Mouse (Mus musculus): Measurements from ENCODE around the gene Kif16b. TPM values are rescaled to one million over a fixed set of nuclear protein-coding genes. Genes with fewer than 3 reads are reported as not detected.

Gene Kif16b
- total and polyA plus RNA-seq, 3 experiments = 10.7 to 32.0 (median 13.0) TPM

DNA sequence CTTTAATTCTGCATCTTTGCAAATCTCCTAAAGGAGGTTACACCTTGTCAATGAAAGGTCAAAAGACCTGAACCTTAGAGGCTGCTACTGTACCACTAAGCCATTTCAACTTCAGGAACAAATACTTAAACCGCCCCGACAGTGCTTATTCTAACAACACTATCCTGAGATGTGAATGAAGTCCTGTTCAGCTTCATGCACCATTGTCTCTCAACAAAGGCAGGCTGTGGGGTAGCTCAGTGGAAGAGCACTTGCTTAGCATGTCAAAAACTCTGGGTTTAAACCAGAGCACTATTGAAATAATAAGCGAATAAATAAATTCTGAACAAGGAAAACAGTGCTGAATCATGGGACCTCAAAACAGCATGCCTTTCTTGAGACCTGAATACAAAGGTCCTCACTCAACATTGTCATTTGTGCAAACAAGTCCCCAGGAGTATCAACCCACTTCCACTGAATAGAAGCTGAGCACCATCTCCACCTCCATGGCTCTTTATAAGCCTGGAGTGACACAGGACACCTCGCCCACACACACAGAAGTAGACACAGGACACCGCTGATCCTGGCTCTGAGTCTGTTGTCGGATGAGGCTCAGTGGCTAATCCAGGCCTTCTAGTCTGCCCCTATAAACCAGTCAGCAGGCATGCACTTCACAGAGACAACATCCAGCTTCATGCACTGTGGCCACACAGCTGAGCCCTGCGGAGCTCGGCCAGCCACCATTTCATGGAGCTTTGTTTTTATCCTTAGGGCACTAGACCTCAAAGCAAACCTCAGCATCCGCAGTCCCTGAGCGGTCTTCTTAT, 68.5 kb downstream of the Kif16b start:
- TF ChIP-seq MAFK (IDR thresholded peaks at IDR 0.05; ENCODE audit: borderline replicate concordance, low read depth, low read length) (no peak), USF1 (IDR thresholded peaks at IDR 0.05; ENCODE audit: low read depth, low read length) (no peak), E2F4 (IDR thresholded peaks at IDR 0.05; ENCODE audit: borderline replicate concordance, low read depth, low read length) (no peak), TCF12 (IDR thresholded peaks at IDR 0.05; ENCODE audit: low read depth, low read length) (no peak), CTCF (IDR thresholded peaks at IDR 0.05 in 2 of 3, conservative IDR thresholded peaks at IDR 0.05 in 1 of 3; ENCODE audit: control insufficient read depth in 1 of 3, insufficient read depth in 1 of 3, low read depth in 2 of 3, low read length in 3 of 3, poor library complexity in 1 of 3, severe bottlenecking in 1 of 3) (no peak), MXI1 (IDR thresholded peaks at IDR 0.05; ENCODE audit: low read depth, low read length) (no peak), RCOR1 (IDR thresholded peaks at IDR 0.05; ENCODE audit: low read depth, low read length) (no peak), MEF2A (IDR thresholded peaks at IDR 0.05; ENCODE audit: extremely low read depth, insufficient replicate concordance, low read depth, low read length, poor library complexity, severe bottlenecking) (no peak), POLR2AphosphoS5 (IDR thresholded peaks at IDR 0.05; ENCODE audit: borderline replicate concordance, low read depth, low read length) (no peak), JUND (IDR thresholded peaks at IDR 0.05; ENCODE audit: low read depth, low read length) (no peak), POLR2A (IDR thresholded peaks at IDR 0.05; ENCODE audit: control insufficient read depth in 1 of 2, insufficient read depth in 1 of 2, low read depth in 1 of 2, low read length in 2 of 2, poor library complexity in 1 of 2) (no peak), MYC (IDR thresholded peaks at IDR 0.05; ENCODE audit: low read depth, low read length) (no peak), CHD1 (IDR thresholded peaks at IDR 0.05; ENCODE audit: low read depth, low read length) (no peak), MAX (IDR thresholded peaks at IDR 0.05; ENCODE audit: low read length) (no peak), BHLHE40 (IDR thresholded peaks at IDR 0.05; ENCODE audit: borderline replicate concordance, low read depth, low read length) (no peak), POLR2AphosphoS2 (IDR thresholded peaks at IDR 0.05; ENCODE audit: low read length) (no peak), SIN3A (IDR thresholded peaks at IDR 0.05; ENCODE audit: low read length) (no peak), HCFC1 (IDR thresholded peaks at IDR 0.05; ENCODE audit: low read depth, low read length) (no peak)
- H3K4me3 ChIP-seq (ENCODE audit: control insufficient read depth in 1 of 2, insufficient read depth in 1 of 2, low read depth in 2 of 2, low read length in 2 of 2) = no peak overlapping the region

DNA sequence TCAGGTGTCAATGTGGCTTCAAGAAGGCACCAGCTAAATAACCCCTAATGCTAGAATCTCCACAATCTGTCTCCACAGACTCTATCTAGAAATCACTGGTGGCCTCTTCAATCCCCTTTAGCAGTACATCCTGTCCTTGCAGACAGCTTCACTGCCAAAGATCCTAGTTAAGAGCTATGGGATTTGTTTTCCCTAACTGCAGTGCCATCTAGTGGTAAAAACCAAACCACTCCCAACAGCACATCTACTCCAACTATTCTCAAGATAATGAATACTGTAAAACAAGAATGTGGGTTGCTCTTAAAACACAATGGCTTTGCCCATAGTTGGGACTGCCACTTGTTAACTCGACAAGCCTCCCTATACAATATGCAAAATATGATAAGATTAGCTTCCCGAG, 88.3 kb downstream of the Kif16b start:
- Histone ChIP-seq H3K27ac (ENCODE audit: control insufficient read depth, low read depth, low read length) (no peak overlapping the region), H3K36me3 (ENCODE audit: control insufficient read depth in 1 of 2, insufficient read depth in 2 of 2, low read length in 2 of 2) (no peaks in the 10 kb centered on the region), H3K4me3 (ENCODE audit: control insufficient read depth in 1 of 2, insufficient read depth in 1 of 2, low read depth in 2 of 2, low read length in 2 of 2) (no peak overlapping the region), H3K27me3 (ENCODE audit: control insufficient read depth in 1 of 2, insufficient read depth in 2 of 2, low read length in 2 of 2) (no peaks in the 10 kb centered on the region), H3K79me2 (ENCODE audit: control insufficient read depth, insufficient read depth, low read length, poor library complexity) (no peaks in the 10 kb centered on the region), H3K4me1 (ENCODE audit: control insufficient read depth in 1 of 2, insufficient read depth in 2 of 2, low read length in 2 of 2) (no peaks in the 10 kb centered on the region), H3K9ac (ENCODE audit: control insufficient read depth, low read depth, low read length, poor library complexity, severe bottlenecking) (no peak overlapping the region), H3K9me3 (replicated peaks; ENCODE audit: insufficient read depth, low read length) (no peaks in the 10 kb centered on the region)
- peak; percentile 19 to 80 (median 75); a peak in 5 of 6 replicates for TF ChIP-seq CTCF (IDR thresholded peaks at IDR 0.05 in 2 of 3, conservative IDR thresholded peaks at IDR 0.05 in 1 of 3; ENCODE audit: control insufficient read depth in 1 of 3, insufficient read depth in 1 of 3, low read depth in 2 of 3, low read length in 3 of 3, poor library complexity in 1 of 3, severe bottlenecking in 1 of 3)
- peak; percentile 23; the same call in 1 of the 2 replicates for TF ChIP-seq GATA1 (IDR thresholded peaks at IDR 0.05; ENCODE audit: low read depth, low read length)
- peak; percentile 86 for TF ChIP-seq SMC3 (IDR thresholded peaks at IDR 0.05; ENCODE audit: low read depth, low read length)
- TF ChIP-seq ZC3H11A (IDR thresholded peaks at IDR 0.05; ENCODE audit: low read depth, low read length) = peak; percentile 76
- no peak for TF ChIP-seq HCFC1 (IDR thresholded peaks at IDR 0.05; ENCODE audit: low read depth, low read length)
- TF ChIP-seq JUND (IDR thresholded peaks at IDR 0.05; ENCODE audit: low read depth, low read length) = 0 out of 2 replicates have a peak, but pooled peaks have one; percentile 49
- TF ChIP-seq RAD21 (IDR thresholded peaks at IDR 0.05; ENCODE audit: low read depth, low read length) = peak; percentile 91
- 0 out of 2 replicates have a peak, but pooled peaks have one; percentile 20 for TF ChIP-seq MYC (IDR thresholded peaks at IDR 0.05; ENCODE audit: low read depth, low read length)
- no peak for TF ChIP-seq TBP (IDR thresholded peaks at IDR 0.05; ENCODE audit: low read depth, low read length)
- DNase-seq (ENCODE audit: low read depth, low spot score) = peak; percentile 79

More for the DNA sequence above, 68.5 kb downstream of the Kif16b start:
- Histone ChIP-seq H3K27me3 (ENCODE audit: control insufficient read depth in 1 of 2, insufficient read depth in 2 of 2, low read length in 2 of 2) (no peaks in the 10 kb centered on the region), H3K27ac (ENCODE audit: control insufficient read depth, low read depth, low read length) (no peak overlapping the region), H3K9me3 (replicated peaks; ENCODE audit: insufficient read depth, low read length) (no peaks in the 10 kb centered on the region), H3K79me2 (ENCODE audit: control insufficient read depth, insufficient read depth, low read length, poor library complexity) (no peaks in the 10 kb centered on the region), H3K9ac (ENCODE audit: control insufficient read depth, low read depth, low read length, poor library complexity, severe bottlenecking) (no peak overlapping the region), H3K4me1 (ENCODE audit: control insufficient read depth in 1 of 2, insufficient read depth in 2 of 2, low read length in 2 of 2) (no peaks in the 10 kb centered on the region), H3K36me3 (ENCODE audit: control insufficient read depth in 1 of 2, insufficient read depth in 2 of 2, low read length in 2 of 2) (no peaks in the 10 kb centered on the region; a peak in 1 of 4 replicates)
- no peak for DNase-seq (ENCODE audit: low read depth, low spot score)
